Mouse (Mus musculus): ENCODE data around the gene Sec31a. TPM values are rescaled to one million over a fixed set of nuclear protein-coding genes. Genes with fewer than 3 reads are reported as not detected.

Gene Sec31a
- polyA plus RNA-seq, 1 experiment from 2014 or later, result 95.4 TPM

DNA sequence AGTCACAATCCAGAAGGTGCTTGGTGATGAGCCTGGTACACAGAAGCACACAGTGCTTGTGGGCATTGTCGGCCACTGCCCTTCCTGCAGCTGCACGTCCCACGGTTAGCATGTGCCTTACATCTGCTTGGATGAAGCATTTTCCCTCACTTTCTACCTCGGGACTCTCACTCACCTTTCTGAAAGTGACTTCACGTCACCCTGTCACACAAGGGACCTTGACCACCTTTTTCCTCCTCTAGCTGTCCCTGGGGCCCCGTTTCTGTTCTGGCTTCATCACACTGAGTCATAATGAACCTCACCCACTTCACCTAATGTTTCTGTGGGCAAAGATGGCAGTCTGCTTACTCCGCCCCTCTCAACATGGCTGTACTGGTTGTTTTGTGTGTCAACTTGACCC is 75.0 kb downstream of the Sec31a start:
- H3K36me3 ChIP-seq, result no peaks in the 10 kb centered on the region
- H3K9ac ChIP-seq, result no peak overlapping the region
- no peaks in the 10 kb centered on the region for H3K4me1 ChIP-seq (replicated peaks)
- WGBS, result 89% methylated on average over 7 of the region's 7 CpGs
- no peak for ATAC-seq (ENCODE audit: low FRiP score, low read depth)
- H3K4me3 ChIP-seq, result no peak overlapping the region
- H3K4me2 ChIP-seq, result no peak overlapping the region
- H3K9me3 ChIP-seq, result no peaks in the 10 kb centered on the region
- H3K27me3 ChIP-seq, result no peaks in the 10 kb centered on the region
- no peak overlapping the region for H3K27ac ChIP-seq (replicated peaks)

DNA sequence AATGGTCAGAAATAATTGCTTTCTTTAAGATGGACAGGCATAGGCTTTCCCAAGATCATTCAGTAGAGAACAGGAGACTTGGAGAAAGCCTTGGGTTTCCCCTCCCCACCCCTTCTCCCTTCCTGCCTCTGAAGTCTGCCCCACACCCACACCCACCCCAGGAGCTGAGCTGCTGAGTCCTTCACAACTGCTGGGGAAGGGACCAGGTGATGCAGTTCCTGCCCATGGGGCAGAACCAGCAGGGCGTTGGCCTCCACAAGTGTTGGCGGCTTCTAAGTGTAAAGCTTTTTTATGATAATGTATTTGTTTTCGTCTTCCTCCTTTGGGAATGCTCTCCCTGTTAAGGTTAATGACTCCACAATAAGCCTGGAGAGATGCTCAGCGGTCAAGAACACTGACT is 78.2 kb downstream of the Sec31a start:
- no peaks in the 10 kb centered on the region for H3K36me3 ChIP-seq
- H3K4me3 ChIP-seq, result no peak overlapping the region
- WGBS, result 92% methylated on average over 4 of the region's 4 CpGs
- no peaks in the 10 kb centered on the region for H3K27me3 ChIP-seq
- H3K27ac ChIP-seq (replicated peaks), result no peak overlapping the region
- no peak overlapping the region for H3K4me2 ChIP-seq
- no peaks in the 10 kb centered on the region for H3K9me3 ChIP-seq
- H3K9ac ChIP-seq, result no peak overlapping the region
- H3K4me1 ChIP-seq (replicated peaks), result no peaks in the 10 kb centered on the region
- ATAC-seq (ENCODE audit: low FRiP score, low read depth), result no peak

DNA sequence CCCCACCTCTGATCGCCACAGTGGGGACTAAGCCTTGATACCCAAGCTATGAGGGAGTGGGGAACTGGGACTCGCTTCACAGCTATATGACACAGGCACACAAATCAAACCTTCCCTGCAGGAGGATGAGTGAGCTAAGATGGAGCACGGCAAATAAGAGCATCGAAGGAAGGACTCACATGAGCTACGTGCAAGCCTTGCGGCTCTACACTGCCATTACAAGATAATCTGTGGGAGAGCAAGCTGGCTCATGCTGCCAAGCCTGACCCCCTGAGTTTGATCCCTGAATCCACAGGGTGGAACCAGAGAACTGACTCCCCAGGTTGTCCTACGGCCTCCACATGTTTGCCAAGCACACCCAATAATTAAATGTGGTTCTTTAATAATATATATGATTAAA is 79.2 kb downstream of the Sec31a start:
- H3K9me3 ChIP-seq, result no peaks in the 10 kb centered on the region
- no peak overlapping the region for H3K4me3 ChIP-seq
- no peaks in the 10 kb centered on the region for H3K36me3 ChIP-seq
- ATAC-seq (ENCODE audit: low FRiP score, low read depth), result no peak
- H3K4me2 ChIP-seq, result no peak overlapping the region
- no peak overlapping the region for H3K9ac ChIP-seq
- no peaks in the 10 kb centered on the region for H3K4me1 ChIP-seq (replicated peaks)
- WGBS, result 82% methylated on average over 7 of the region's 7 CpGs
- H3K27ac ChIP-seq (replicated peaks), result no peak overlapping the region
- no peaks in the 10 kb centered on the region for H3K27me3 ChIP-seq

GRCm38 (mm10) chr5:100335581-100336080 is 80.4 kb downstream of the Sec31a start:
- Histone ChIP-seq H3K27ac (replicated peaks) (no peak overlapping the region), H3K4me2 (no peak overlapping the region), H3K9me3 (no peaks in the 10 kb centered on the region), H3K4me1 (replicated peaks) (no peaks in the 10 kb centered on the region), H3K27me3 (no peaks in the 10 kb centered on the region), H3K9ac (no peak overlapping the region), H3K36me3 (no peaks in the 10 kb centered on the region), H3K4me3 (no peak overlapping the region)
- no peak for ATAC-seq (ENCODE audit: low FRiP score, low read depth)
- 67% methylated on average over 5 of the region's 5 CpGs for WGBS

DNA sequence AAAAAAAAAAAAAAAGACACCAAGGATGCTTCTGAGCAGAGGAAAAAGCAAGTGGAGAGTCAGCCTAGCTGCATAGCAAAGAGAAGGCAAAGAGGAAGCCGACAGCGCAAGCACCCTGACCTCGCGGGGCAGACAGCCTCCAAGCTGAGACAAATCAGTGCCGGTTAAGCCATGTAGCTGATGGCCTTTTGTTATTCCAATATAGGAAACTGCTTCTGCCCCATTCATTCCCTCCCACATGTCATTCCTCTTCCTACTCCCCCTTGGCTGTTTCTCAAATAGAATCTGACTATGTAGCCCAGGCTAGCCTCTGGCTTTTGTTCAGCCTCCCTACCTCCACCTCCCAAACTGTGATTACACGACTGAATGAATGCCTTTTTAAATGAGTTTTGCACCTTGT is 81.3 kb downstream of the Sec31a start:
- no peak for ATAC-seq (ENCODE audit: low FRiP score, low read depth)
- WGBS, result 31% methylated on average over 6 of the region's 6 CpGs
- H3K9ac ChIP-seq, result no peak overlapping the region
- H3K4me2 ChIP-seq, result no peak overlapping the region
- no peak overlapping the region for H3K27ac ChIP-seq (replicated peaks)
- H3K4me1 ChIP-seq (replicated peaks), result no peaks in the 10 kb centered on the region
- no peaks in the 10 kb centered on the region for H3K9me3 ChIP-seq
- no peaks in the 10 kb centered on the region for H3K27me3 ChIP-seq
- no peak overlapping the region for H3K4me3 ChIP-seq
- H3K36me3 ChIP-seq, result no peaks in the 10 kb centered on the region

DNA sequence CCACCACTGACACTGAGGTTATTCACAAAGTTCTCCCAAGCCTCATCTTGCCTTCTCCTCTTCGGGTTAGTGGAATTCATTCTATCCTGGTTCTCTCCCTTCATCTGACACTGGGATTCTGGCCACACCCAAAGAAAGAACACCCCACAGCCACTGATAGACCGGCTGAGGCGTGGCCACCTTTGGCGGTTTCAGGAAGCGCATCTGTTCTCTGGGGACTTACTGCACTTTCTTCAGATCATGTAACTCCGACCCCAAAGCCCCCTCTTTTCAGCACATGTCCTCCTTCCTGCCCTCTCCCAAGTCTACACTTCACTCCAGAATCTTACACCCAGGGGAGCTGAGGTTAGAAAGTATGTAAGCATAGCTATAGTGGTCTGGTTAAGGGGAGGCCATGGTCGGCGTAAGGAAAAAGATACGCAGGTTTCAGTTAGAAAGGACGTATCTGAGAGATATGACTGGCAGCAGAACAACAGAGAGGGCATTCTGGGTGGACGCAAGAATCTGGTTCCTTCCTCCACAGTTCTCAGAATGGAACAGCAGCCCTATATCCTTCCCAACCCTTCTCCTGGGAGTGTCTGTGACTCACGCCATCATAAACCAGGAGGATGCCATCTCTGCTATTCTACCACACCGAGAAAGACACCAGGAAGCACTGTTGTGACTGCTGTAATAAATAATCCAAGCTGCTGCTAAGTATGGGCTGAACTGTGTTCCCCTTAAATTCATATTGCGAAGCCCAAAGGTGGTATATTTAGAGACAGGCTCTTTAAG is 82.2 kb downstream of the Sec31a start:
- Histone ChIP-seq H3K36me3 (no peaks in the 10 kb centered on the region), H3K27me3 (no peaks in the 10 kb centered on the region), H3K4me2 (no peak overlapping the region), H3K4me3 (no peak overlapping the region), H3K9ac (no peak overlapping the region), H3K27ac (replicated peaks) (no peak overlapping the region), H3K4me1 (replicated peaks) (no peaks in the 10 kb centered on the region), H3K9me3 (no peaks in the 10 kb centered on the region)
- 71% methylated on average over 14 of the region's 14 CpGs for WGBS
- no peak for ATAC-seq (ENCODE audit: low FRiP score, low read depth)

DNA sequence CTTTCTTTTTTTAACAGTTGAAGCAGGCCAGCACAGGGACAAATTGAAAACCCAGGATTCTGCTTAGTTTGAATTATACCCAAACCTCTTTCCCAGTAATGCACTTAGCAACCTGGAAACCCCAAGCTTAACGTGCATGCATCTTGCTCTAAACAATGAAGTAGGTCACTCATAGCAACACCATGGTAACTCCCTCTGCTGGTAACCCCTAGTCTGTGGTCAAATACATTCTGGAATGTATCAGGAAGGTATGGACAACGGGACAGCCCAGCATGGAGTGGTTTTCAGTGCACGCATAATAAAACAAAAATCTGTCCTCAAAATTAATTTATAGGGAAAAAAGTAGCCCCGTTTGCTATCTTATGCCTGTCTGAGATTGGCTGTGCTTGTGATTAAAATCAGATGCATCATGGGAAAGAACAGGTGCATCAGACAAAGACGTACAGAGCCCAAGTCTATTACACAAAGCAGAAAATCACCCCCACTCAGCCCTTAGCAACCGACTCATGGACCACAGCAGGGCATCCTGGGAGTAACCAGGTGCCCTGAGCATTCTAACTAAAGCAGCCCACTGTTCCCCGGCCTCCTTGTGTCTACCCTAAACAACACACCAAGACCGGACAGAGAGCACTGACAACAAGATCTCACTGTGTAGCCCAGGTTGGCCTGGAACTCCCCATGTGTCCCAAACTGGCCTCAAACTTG is 83.6 kb downstream of the Sec31a start:
- Histone ChIP-seq H3K27me3 (no peaks in the 10 kb centered on the region), H3K36me3 (no peaks in the 10 kb centered on the region), H3K4me1 (replicated peaks) (no peaks in the 10 kb centered on the region), H3K4me3 (no peak overlapping the region), H3K9ac (no peak overlapping the region), H3K4me2 (no peak overlapping the region), H3K27ac (replicated peaks) (no peak overlapping the region), H3K9me3 (no peaks in the 10 kb centered on the region)
- ATAC-seq (ENCODE audit: low FRiP score, low read depth), result no peak
- 23% methylated on average over 8 of the region's 8 CpGs for WGBS

DNA sequence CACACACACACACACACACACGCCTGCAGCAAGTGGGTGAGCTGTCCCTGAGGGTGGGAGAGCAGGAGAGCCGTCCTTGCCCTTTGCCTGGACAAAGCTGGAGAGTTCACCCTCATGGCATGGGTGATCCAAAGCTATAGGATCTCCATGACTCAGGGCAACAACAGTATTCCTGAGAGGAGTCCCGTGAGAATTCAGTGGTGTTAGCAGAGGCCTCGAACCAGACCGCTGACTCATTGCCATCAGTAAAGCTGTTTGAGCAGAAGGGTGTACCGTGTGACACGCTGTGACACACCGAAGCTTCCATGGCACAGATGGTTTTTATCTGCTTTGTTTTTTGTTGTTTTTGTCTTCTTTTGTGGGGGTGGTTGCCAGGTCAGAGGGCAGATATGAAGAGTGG is 84.4 kb downstream of the Sec31a start:
- Histone ChIP-seq H3K27ac (replicated peaks) (no peak overlapping the region), H3K9me3 (no peaks in the 10 kb centered on the region), H3K4me2 (no peak overlapping the region), H3K27me3 (no peaks in the 10 kb centered on the region), H3K36me3 (no peaks in the 10 kb centered on the region), H3K4me3 (no peak overlapping the region), H3K9ac (no peak overlapping the region), H3K4me1 (replicated peaks) (no peaks in the 10 kb centered on the region)
- 76% methylated on average over 8 of the region's 8 CpGs for WGBS
- no peak for ATAC-seq (ENCODE audit: low FRiP score, low read depth)

DNA sequence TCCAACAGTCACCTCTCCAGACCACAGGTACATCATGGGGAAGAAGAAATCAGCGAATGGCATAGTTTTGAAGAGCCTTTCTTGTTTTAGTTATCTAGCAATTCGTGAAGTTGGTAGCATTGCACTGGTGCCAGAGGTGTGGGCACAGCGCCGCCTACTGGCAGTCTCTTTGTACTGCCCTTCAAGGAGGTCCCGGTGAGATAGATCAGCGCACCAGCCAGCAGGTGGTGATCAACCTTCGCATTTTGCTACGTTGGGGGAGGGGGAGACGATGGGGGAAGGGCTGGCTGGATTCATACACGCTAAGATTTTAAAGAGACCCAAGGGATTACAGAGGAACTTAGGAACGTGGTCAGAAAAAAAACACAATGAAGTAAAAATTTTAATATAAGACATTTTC is 94.0 kb downstream of the Sec31a start:
- peak; percentile 69 for ATAC-seq (ENCODE audit: low FRiP score, low read depth)
- Histone ChIP-seq H3K4me2 (peak overlapping the region; percentile 27), H3K9me3 (no peaks in the 10 kb centered on the region), H3K27me3 (no peaks in the 10 kb centered on the region), H3K9ac (no peak overlapping the region), H3K36me3 (no peaks in the 10 kb centered on the region), H3K4me3 (no peak overlapping the region), H3K4me1 (replicated peaks) (no peaks in the 10 kb centered on the region), H3K27ac (replicated peaks) (no peak overlapping the region)
- WGBS, result under 1% methylated on average over 11 of the region's 11 CpGs

GRCm38 (mm10) chr5:100317842-100318241 is 98.2 kb downstream of the Sec31a start:
- no peak overlapping the region for H3K9ac ChIP-seq
- H3K27me3 ChIP-seq, result no peaks in the 10 kb centered on the region
- no peaks in the 10 kb centered on the region for H3K9me3 ChIP-seq
- no peaks in the 10 kb centered on the region for H3K36me3 ChIP-seq
- no peak overlapping the region for H3K4me3 ChIP-seq
- 64% methylated on average over 7 of the region's 7 CpGs for WGBS
- ATAC-seq (ENCODE audit: low FRiP score, low read depth), result peak; percentile 39; the same call in 1 of the 2 replicates
- H3K4me2 ChIP-seq, result no peak overlapping the region
- H3K27ac ChIP-seq (replicated peaks), result no peak overlapping the region
- no peaks in the 10 kb centered on the region for H3K4me1 ChIP-seq (replicated peaks)

- H3K9ac ChIP-seq, result no peak overlapping the region
- no peaks in the 10 kb centered on the region for H3K36me3 ChIP-seq
- 91% methylated on average over 18 of the region's 18 CpGs for WGBS
- no peak; the same call in 1 of the 2 replicates for ATAC-seq (ENCODE audit: low FRiP score, low read depth)
- no peak overlapping the region for H3K4me3 ChIP-seq
- H3K4me1 ChIP-seq (replicated peaks), result no peaks in the 10 kb centered on the region
- no peaks in the 10 kb centered on the region for H3K9me3 ChIP-seq
- no peak overlapping the region for H3K27ac ChIP-seq (replicated peaks)
- no peaks in the 10 kb centered on the region for H3K27me3 ChIP-seq
- H3K4me2 ChIP-seq, result no peak overlapping the region
These were observed 99.0 kb downstream of the Sec31a start for GRCm38 (mm10) chr5:100317010-100317409.

DNA sequence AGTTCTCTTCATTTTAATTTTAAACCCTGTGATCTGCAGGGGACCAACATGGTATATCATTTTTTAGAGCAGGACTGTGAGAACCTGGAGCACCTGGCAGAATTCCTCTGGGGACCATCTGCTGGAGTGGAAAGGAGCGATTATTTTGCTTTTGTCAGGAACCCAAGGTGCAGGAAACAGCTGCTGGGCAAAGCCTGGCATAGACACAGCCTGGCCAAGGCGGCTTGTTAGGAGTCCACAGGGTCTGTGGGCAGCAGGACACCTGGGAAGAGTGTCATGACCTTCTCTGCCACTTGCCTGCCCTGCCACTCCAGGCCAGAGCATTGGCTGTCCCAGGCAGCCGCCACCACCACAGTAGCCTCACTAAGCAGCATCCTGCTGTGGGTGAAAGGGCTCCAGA is 100.4 kb downstream of the Sec31a start:
- H3K9ac ChIP-seq, result no peak overlapping the region
- no peak for ATAC-seq (ENCODE audit: low FRiP score, low read depth)
- H3K36me3 ChIP-seq, result no peaks in the 10 kb centered on the region
- 48% methylated on average over 3 of the region's 3 CpGs for WGBS
- no peaks in the 10 kb centered on the region for H3K9me3 ChIP-seq
- no peak overlapping the region for H3K4me3 ChIP-seq
- H3K27ac ChIP-seq (replicated peaks), result no peak overlapping the region
- H3K27me3 ChIP-seq, result no peaks in the 10 kb centered on the region
- no peaks in the 10 kb centered on the region for H3K4me1 ChIP-seq (replicated peaks)
- H3K4me2 ChIP-seq, result no peak overlapping the region
